In genomic region chr17:35016376-35016775, GRCm38 (mm10) we compare ENCODE assay signal across 8 mouse cellular contexts. TPM values are rescaled to one million over a fixed set of nuclear protein-coding genes. Genes with fewer than 3 reads are reported as not detected.
DNase-seq lines count a peak whose midpoint lies in the region; ATAC-seq lines count a peak whose summit lies in the region.

TSS of gene Vwa7 (plus strand) at chr17:35016579.

- 38% methylated on average over 12 of the region's 12 CpGs for WGBS in forebrain, embryonic 14.5 days
- 59% methylated on average over 12 of the region's 12 CpGs for WGBS in hindbrain, embryonic 13.5 days
- 81% methylated on average over 12 of the region's 12 CpGs for WGBS in liver, embryonic 12.5 days (ENCODE audit: insufficient replicate concordance)

- no peaks in the 10 kb centered on the region for H3K9me3 ChIP-seq in forebrain, embryonic 14.5 days (replicated peaks; ENCODE audit: control insufficient read depth, low read length)
- no peaks in the 10 kb centered on the region for H3K9me3 ChIP-seq in hindbrain, embryonic 13.5 days
- H3K9me3 ChIP-seq in liver, embryonic 12.5 days (replicated peaks) = no peaks in the 10 kb centered on the region

- no peaks in the 10 kb centered on the region for H3K27me3 ChIP-seq in forebrain, embryonic 14.5 days (replicated peaks; ENCODE audit: control insufficient read depth, insufficient read depth, low read length)
- H3K27me3 ChIP-seq in hindbrain, embryonic 13.5 days = no peaks in the 10 kb centered on the region
- H3K27me3 ChIP-seq in liver, embryonic 12.5 days (replicated peaks) = no peaks in the 10 kb centered on the region

- peaks cover 1% of the 10 kb centered on the region; the same call in 1 of the 2 replicates for H3K4me1 ChIP-seq in forebrain, embryonic 14.5 days (ENCODE audit: control insufficient read depth, insufficient read depth, low read length)
- H3K4me1 ChIP-seq in hindbrain, embryonic 13.5 days (replicated peaks) = peaks cover 14% of the 10 kb centered on the region
- H3K4me1 ChIP-seq in liver, embryonic 12.5 days = peaks cover 30% of the 10 kb centered on the region

- no peak within 1 kb of the TSS for H3K4me3 ChIP-seq in forebrain, embryonic 14.5 days (ENCODE audit: low read depth, low read length)
- no peak within 1 kb of the TSS for H3K4me3 ChIP-seq in hindbrain, embryonic 13.5 days
- no peak within 1 kb of the TSS for H3K4me3 ChIP-seq in liver, embryonic 12.5 days

- no peak within 1 kb of the TSS for H3K9ac ChIP-seq in forebrain, embryonic 14.5 days (ENCODE audit: low read length)
- no peak within 1 kb of the TSS for H3K9ac ChIP-seq in hindbrain, embryonic 13.5 days
- H3K9ac ChIP-seq in liver, embryonic 12.5 days = no peak within 1 kb of the TSS

- peak; percentile 61 for ATAC-seq in forebrain, embryonic 14.5 days
- peak; percentile 69 for ATAC-seq in hindbrain, embryonic 13.5 days (ENCODE audit: low FRiP score)
- ATAC-seq in liver, embryonic 12.5 days = peak; percentile 17; the same call in 1 of the 2 replicates
- no peak for ATAC-seq in activated CD4-positive, CD25-positive, alpha-beta regulatory T cell, adult 4 months

- peaks cover 60% of the 10 kb centered on the region for H3K36me3 ChIP-seq in forebrain, embryonic 14.5 days (ENCODE audit: control insufficient read depth, insufficient read depth, low read length)
- H3K36me3 ChIP-seq in hindbrain, embryonic 13.5 days = peaks cover 68% of the 10 kb centered on the region
- H3K36me3 ChIP-seq in liver, embryonic 12.5 days = peaks cover 58% of the 10 kb centered on the region

- H3K27ac ChIP-seq in forebrain, embryonic 14.5 days (ENCODE audit: low read depth, low read length) = 0 out of 2 replicates have a peak within 1 kb of the TSS, but pooled peaks have one; percentile 14
- H3K27ac ChIP-seq in hindbrain, embryonic 13.5 days = no peak within 1 kb of the TSS
- 0 out of 2 replicates have a peak within 1 kb of the TSS, but pooled peaks have one; percentile 2 for H3K27ac ChIP-seq in liver, embryonic 12.5 days

- DNase-seq in layer of hippocampus, postnatal 10 days (ENCODE audit: low spot score in 2 of 2) = peak; percentile 47 to 54
- no peak for DNase-seq in layer of hippocampus, adult 8-10 months (ENCODE audit: low spot score in 2 of 2)
- DNase-seq in adrenal gland, postnatal 36 days = peak; percentile 67 to 77
- DNase-seq in forebrain, embryonic 14.5 days (ENCODE audit: low spot score) = peak; percentile 61
- no peak for DNase-seq in frontal cortex, postnatal 14 days (ENCODE audit: low spot score in 2 of 2)

- H3K4me2 ChIP-seq in forebrain, embryonic 14.5 days (ENCODE audit: low read length) = no peak within 1 kb of the TSS
- no peak within 1 kb of the TSS for H3K4me2 ChIP-seq in hindbrain, embryonic 13.5 days
- no peak within 1 kb of the TSS for H3K4me2 ChIP-seq in liver, embryonic 12.5 days

RNA-seq across cellular contexts. Expression of gene Vwa7, which starts in this region (rescaled TPM):
- under 1 TPM; 0.16 to 0.30 TPM for total RNA-seq in layer of hippocampus, postnatal 10 days (2021)
- total RNA-seq in layer of hippocampus, adult 8-10 months (2022) = under 1 TPM; 0.14 to 0.90 (median 0.56) TPM
- total RNA-seq in adrenal gland, postnatal 36 days (2021) = under 1 TPM; 0.53 to 0.59 TPM
- 0.05 and 0.11 TPM in 2 replicates for polyA plus RNA-seq in forebrain, embryonic 14.5 days (2014; fragmentation: Nextera tagmentation; extraction: Ambion mirVana)
- 0.16 and 0.18 TPM in 2 replicates for polyA plus RNA-seq in hindbrain, embryonic 13.5 days (2015; fragmentation: Nextera tagmentation; extraction: Ambion mirVana)
- polyA plus RNA-seq in liver, embryonic 12.5 days (2016; fragmentation: Nextera tagmentation; extraction: Ambion mirVana) = 0.10 and 0.15 TPM in 2 replicates
- polyA plus RNA-seq in activated CD4-positive, CD25-positive, alpha-beta regulatory T cell, adult 4 months (2017; shearing (Covaris generic)) = under 1 TPM; 0.11 to 0.12 TPM

Comparison
In these comparisons a context has a peak if more than half of its experiments do, and no peak if none do; other contexts are left out.
1. Peak in DNase-seq in layer of hippocampus, postnatal 10 days; RNA of the gene not detected or under 1 TPM.
2. Peak in DNase-seq in adrenal gland, postnatal 36 days; RNA of the gene not detected or under 1 TPM.
3. Peak in DNase-seq, ATAC-seq and H3K27ac ChIP-seq in forebrain, embryonic 14.5 days; RNA of the gene not detected or under 1 TPM.
4. Peak in ATAC-seq in hindbrain, embryonic 13.5 days; RNA of the gene not detected or under 1 TPM.
5. Peak in ATAC-seq and H3K27ac ChIP-seq in liver, embryonic 12.5 days; RNA of the gene not detected or under 1 TPM.